Mouse (Mus musculus): ENCODE data around the gene Abca2. TPM values are rescaled to one million over a fixed set of nuclear protein-coding genes. Genes with fewer than 3 reads are reported as not detected.

Gene Abca2
- 30.7 TPM for polyA plus RNA-seq (2017; shearing (Covaris generic))

DNA sequence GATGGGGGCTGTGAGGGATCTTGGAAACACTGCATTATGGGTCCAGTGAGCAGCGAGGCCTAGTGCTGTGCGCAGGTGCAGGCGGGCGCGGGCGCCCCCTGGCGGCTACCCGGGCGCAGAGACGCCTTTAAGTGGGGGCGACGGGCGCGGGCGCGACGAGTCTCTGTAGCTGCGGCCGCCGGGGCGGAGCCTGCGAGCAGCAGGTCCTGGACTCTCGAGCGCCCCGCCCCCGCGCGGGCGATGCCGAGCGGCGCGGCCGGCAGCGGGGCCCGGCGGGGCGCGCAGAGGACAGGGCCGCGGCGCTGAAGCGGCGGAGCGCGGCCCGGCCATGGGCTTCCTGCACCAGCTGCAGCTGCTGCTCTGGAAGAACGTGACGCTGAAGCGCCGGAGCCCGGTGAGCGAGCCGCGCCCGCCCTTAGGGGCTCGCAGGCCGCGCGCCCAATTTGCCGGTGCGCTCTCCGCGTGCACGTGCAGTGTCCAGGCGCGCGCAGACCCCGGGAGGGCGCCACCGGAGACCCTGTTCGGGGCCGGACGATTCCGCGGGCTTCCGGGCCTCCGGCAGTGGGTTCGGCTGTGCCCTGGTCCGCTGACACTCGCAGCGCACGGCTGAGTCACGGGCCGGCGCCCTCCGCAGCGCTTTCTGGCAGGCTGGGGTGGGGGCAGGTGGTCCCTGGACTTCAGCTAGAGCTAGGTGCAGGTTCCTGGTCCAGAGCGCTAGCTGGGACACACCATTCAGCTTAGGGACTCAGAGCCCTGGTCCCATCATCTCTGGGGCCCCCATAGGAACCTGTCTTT, at the start of gene Abca2:
Gene Abca2 (plus strand): TSS at position 262 of the 795 bp plus-strand sequence.

DNA sequence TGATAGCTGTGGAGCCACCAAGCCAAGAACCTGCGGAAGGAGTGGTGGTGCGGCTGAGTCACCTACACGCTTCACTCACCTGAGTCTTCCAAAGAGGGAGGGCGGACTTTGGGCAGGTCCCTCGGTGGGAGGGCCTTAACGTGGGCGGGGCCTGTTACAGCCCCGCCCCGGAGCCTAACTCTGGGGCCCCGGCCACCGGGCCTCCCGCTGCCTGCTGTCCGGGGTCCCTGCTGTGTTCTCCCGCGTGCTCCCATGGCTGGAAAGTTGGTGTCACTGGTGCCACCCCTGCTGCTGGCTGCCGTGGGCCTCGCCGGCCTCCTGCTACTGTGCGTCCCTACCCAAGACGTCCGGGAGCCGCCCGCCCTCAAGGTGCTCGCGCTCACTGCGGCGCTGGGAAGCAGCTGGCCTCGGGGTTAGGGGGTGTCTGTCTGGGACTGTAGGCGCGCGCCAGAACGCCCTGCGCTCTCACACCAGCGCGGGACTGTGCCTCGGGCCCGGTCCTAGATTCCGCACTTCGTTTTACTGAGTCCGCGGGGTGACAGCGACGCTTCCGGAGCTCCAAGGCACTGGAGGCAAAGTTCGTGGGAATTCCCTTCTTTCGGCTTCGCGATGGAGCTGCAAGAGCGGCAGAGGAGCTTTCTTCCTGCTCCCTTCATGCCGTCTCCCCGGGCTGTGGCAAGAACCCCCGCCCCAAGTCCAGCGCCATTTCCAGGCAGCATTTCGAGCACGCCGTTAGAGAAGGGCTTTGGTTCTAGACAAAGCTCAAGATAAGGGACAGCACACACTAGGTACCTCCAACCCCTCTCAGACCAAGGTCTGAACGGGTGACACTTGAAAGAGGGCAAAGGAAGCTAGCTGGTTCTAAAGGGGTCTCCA, 32.5 kb upstream of the Abca2 start, which contains the start of gene Entpd2:
Gene Entpd2 (plus strand): TSS at position 154 of the 876 bp plus-strand sequence.

DNA sequence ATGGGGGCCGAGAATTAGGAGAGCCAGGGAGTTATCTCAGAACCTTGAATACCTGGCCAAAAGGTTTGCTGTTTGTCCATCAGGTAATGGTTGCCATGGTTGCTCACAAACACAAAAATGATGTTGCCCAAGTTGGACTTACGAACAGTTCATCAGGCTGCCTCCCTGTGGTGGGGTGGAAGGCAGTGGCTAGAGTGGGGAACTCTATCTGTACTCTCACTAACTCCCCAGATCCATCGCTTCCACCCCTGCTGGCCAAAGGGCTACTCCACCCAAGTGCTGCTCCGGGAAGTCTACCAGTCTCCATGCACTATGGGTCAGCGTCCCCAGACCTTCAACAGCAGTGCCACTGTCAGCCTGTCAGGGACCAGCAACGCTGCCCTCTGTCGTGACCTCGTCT, 29.5 kb upstream of the Abca2 start, which contains the start of gene Npdc1:
Gene Npdc1 (plus strand): TSS at position 301 of the 400 bp plus-strand sequence.

DNA sequence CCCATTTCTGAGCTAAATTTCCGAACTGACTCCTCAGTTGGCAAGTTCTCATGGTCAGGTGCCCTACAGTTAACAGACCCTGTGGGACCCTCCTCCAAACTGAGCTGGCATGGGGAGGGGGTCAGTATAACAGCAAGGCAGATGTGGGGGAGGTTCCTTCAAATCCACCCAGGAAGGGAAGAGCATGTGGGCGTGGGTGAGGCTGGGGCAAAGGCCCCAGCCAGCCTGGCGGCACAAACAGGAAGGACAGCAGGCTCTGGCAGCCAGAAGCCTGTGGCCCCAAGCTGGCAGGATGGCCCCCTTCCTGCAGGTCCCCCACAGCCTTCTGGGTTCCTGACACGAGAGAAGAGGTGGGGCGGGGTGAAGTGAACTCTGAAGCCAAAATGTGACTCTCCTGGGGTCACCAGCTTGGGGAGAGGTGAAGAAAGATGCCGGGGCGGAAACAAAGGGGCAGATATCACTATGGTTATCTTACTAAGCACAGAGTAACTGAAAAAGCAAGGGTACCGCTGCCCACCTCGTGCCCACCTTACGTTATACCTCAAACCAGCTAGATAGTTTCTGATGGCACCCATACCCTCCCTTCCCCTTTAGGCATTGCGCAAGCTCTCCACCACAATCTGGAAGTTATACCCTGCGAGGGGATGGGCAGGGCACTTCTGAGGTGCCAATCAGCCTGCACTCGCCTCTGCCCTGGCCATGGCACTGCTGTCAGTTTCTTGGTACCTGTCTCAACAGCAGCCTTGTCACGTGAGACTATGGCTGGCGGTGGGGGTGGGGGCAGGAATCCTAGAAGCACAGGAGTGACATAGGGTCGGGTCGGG, 5.7 kb upstream of the Abca2 start, which contains the start of gene Fut7:
Gene Fut7 (plus strand): TSS at position 681 of the 824 bp plus-strand sequence.

DNA sequence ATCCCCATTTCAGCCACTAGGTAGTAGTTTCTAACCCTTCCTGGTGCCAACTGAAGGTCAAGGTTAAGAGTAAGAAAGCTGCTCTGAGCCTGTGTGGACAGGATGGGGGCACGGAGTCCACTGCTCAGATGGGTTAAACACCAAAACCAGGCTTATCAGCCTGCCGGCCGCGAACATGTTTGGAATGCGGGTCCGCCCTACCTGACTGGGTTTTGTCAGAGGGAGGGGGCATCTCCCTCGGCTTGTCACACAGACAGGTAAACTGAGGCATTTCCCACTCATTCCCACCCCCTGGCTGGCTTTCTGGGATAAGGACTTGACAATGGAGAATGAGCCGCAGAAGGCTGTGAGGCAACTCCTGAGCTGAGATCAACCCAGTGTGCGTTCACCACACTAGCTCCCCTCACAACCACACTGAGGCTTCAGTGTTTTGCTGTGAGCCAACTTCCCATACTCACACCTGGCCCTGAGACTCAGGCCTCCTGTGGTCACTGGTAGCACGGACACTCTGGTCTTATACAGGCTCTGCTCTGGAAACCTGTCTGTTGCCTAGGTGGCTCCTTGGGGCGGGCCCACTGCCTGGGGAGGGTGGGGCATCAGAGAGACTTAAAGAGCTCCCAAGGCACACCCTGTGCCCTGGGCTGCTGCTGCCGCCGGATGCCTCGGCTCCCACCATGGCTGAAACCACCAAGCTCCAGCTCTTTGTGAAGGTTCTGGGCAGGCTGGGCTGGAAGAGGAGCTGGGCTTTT, 27.9 kb downstream of the Abca2 start, which contains the start of gene Clic3:
Gene Clic3 (plus strand): TSS at position 634 of the 749 bp plus-strand sequence.

DNA sequence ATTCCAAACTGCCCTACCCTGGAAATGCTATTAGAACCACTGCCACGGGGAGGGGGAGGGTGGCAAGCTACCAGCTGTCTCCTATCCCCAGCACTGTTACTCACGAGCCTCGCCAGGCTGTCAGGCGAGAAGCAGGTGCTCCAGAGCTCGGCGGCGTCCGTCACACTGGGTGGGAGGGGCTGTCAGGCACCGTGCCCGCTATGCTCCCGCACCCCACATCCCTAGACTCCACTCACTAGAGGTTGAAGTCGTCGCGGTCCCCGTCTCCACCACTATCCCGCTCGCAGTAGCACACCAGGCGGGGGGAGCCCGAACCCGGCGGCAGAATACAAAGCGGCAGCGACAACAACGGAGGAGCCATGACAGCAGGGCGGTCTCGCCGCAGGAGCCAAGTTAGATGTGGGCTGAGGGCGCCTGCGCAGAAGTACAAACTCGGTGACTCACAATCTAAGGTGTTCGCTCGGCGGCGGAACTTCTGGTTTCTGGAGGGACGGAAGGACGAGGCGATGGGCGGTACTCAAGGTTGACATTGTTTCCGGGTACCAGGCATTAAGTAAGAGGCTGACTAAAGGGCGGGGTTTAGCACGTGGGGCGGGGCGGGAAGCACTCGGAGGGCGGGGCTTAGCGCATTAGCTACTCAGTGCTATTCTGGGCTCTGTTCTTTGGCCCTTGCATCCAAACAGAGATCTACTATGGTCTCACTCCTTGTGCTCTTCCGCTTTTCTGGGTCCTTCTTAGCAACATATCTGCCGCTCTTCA, 32.2 kb downstream of the Abca2 start, which contains the start of gene Paxx:
Gene Paxx (minus strand): TSS at position 544 of the 759 bp plus-strand sequence.

DNA sequence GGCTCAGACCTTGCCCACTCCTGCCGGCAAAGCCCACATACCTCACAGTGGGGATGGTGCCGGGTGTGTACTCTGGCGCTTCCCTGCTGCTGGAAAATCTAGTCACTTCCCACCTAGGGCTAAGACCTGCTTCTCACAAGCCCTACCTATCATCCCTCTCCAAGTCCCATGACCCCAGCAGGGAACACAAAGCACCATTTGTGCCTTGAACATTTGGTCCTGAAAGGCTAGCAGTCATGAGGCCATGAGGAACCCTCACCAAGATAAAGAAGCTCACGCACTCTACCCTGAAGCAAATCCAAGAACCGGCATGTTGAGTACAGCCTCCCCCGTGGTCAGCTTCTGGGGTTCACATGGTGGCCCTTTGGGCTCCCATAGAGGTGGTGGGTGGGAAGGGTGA, 41.5 kb downstream of the Abca2 start, which contains the start of gene Ptgds:
Gene Ptgds (minus strand): TSS at position 78 of the 400 bp plus-strand sequence.

DNA sequence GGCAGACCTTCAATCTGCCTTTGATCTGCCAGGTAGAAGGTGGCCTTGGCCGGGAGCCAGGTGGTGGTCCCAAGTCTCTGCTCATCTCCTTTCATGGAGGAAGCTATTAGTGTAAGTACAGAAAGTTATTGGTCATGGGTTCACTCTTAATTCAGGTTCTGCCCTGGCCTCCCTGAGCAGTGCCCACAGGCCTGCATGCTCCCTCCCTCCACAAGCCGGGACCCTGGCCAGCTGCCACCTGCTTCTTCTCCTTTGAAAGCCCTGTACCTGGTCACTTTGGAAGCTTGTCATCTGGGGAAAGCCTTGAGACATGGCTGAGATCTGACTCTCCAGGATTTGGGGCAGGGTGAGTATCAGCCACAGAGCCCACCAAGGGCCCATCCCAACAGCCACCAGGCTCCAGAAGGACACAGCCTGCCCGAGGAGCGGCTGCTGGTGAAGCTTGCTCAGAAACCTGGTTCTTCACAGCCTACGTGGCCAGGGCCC, 65.0 kb downstream of the Abca2 start, which contains the start of gene Lcn12:
Gene Lcn12 (minus strand): TSS at position 436 of the 486 bp plus-strand sequence.

Other genes with a start within 250 kb of the Abca2 start
- gene Nrarp, start 247.9 kb upstream of the Abca2 start, polyA plus RNA-seq (2017; shearing (Covaris generic)), result 0.72 TPM
- 176 TPM for gene Tor4a, start 231.8 kb upstream of the Abca2 start, polyA plus RNA-seq (2017; shearing (Covaris generic))
- 202 TPM for gene Nelfb, start 217.2 kb upstream of the Abca2 start, polyA plus RNA-seq (2017; shearing (Covaris generic))
- not detected for gene Stpg3, start 214.1 kb upstream of the Abca2 start, polyA plus RNA-seq (2017; shearing (Covaris generic))
- 1.7 TPM for gene Fam166a, start 210.0 kb upstream of the Abca2 start, polyA plus RNA-seq (2017; shearing (Covaris generic))
- gene Tubb4b, start 204.0 kb upstream of the Abca2 start, polyA plus RNA-seq (2017; shearing (Covaris generic)), result 214 TPM
- gene Slc34a3, start 194.3 kb upstream of the Abca2 start, polyA plus RNA-seq (2017; shearing (Covaris generic)), result not detected
- gene Rnf224, start 191.9 kb upstream of the Abca2 start, polyA plus RNA-seq (2017; shearing (Covaris generic)), result not detected
- not detected for gene Rnf208, start 186.4 kb upstream of the Abca2 start, polyA plus RNA-seq (2017; shearing (Covaris generic))
- gene Cysrt1, start 186.3 kb upstream of the Abca2 start, polyA plus RNA-seq (2017; shearing (Covaris generic)), result not detected
- 8.7 TPM for gene AL732309.1, start 181.8 kb upstream of the Abca2 start, polyA plus RNA-seq (2017; shearing (Covaris generic))
- gene Tmem203, start 173.3 kb upstream of the Abca2 start, polyA plus RNA-seq (2017; shearing (Covaris generic)), result 17.5 TPM
- gene Tprn, start 166.1 kb upstream of the Abca2 start, polyA plus RNA-seq (2017; shearing (Covaris generic)), result 5.5 TPM
- gene Ssna1, start 156.3 kb upstream of the Abca2 start, polyA plus RNA-seq (2017; shearing (Covaris generic)), result 131 TPM
- 120 TPM for gene Anapc2, start 156.2 kb upstream of the Abca2 start, polyA plus RNA-seq (2017; shearing (Covaris generic))
- gene Tmem210, start 140.6 kb upstream of the Abca2 start, polyA plus RNA-seq (2017; shearing (Covaris generic)), result not detected
- not detected for gene Lrrc26, start 138.8 kb upstream of the Abca2 start, polyA plus RNA-seq (2017; shearing (Covaris generic))
- gene Grin1, start 109.5 kb upstream of the Abca2 start, polyA plus RNA-seq (2017; shearing (Covaris generic)), result 0.10 TPM
- gene Man1b1, start 96.4 kb upstream of the Abca2 start, polyA plus RNA-seq (2017; shearing (Covaris generic)), result 23.8 TPM
- 28.5 TPM for gene Dpp7, start 72.3 kb upstream of the Abca2 start, polyA plus RNA-seq (2017; shearing (Covaris generic))
- gene Uap1l1, start 63.0 kb upstream of the Abca2 start, polyA plus RNA-seq (2017; shearing (Covaris generic)), result 18.3 TPM
- gene Sapcd2, start 56.4 kb upstream of the Abca2 start, polyA plus RNA-seq (2017; shearing (Covaris generic)), result 1.2 TPM
- gene Entpd2, start 32.8 kb upstream of the Abca2 start, polyA plus RNA-seq (2017; shearing (Covaris generic)), result not detected
- gene Npdc1, start 29.4 kb upstream of the Abca2 start, polyA plus RNA-seq (2017; shearing (Covaris generic)), result 3.4 TPM
- gene Fut7, start 5.4 kb upstream of the Abca2 start, polyA plus RNA-seq (2017; shearing (Covaris generic)), result 10.9 TPM
- gene Clic3, start 28.1 kb downstream of the Abca2 start, polyA plus RNA-seq (2017; shearing (Covaris generic)), result 3.9 TPM
- 100 TPM for gene Paxx, start 32.4 kb downstream of the Abca2 start, polyA plus RNA-seq (2017; shearing (Covaris generic))
- gene Ptgds, start 41.3 kb downstream of the Abca2 start, polyA plus RNA-seq (2017; shearing (Covaris generic)), result not detected
- not detected for gene Lcn12, start 65.2 kb downstream of the Abca2 start, polyA plus RNA-seq (2017; shearing (Covaris generic))
- 130 TPM for gene Fbxw5, start 72.0 kb downstream of the Abca2 start, polyA plus RNA-seq (2017; shearing (Covaris generic))
- 10.9 TPM for gene C8g, start 73.0 kb downstream of the Abca2 start, polyA plus RNA-seq (2017; shearing (Covaris generic))
- 124 TPM for gene Traf2, start 118.2 kb downstream of the Abca2 start, polyA plus RNA-seq (2017; shearing (Covaris generic))
- gene Edf1, start 129.1 kb downstream of the Abca2 start, polyA plus RNA-seq (2017; shearing (Covaris generic)), result 318 TPM
- 0.45 TPM for gene Mamdc4, start 146.1 kb downstream of the Abca2 start, polyA plus RNA-seq (2017; shearing (Covaris generic))
- gene Phpt1, start 146.5 kb downstream of the Abca2 start, polyA plus RNA-seq (2017; shearing (Covaris generic)), result 73.4 TPM
- not detected for gene Ajm1, start 153.1 kb downstream of the Abca2 start, polyA plus RNA-seq (2017; shearing (Covaris generic))
- 17.8 TPM for gene Rabl6, start 179.8 kb downstream of the Abca2 start, polyA plus RNA-seq (2017; shearing (Covaris generic))
- gene Ccdc183, start 189.0 kb downstream of the Abca2 start, polyA plus RNA-seq (2017; shearing (Covaris generic)), result not detected
- gene Tmem141, start 193.3 kb downstream of the Abca2 start, polyA plus RNA-seq (2017; shearing (Covaris generic)), result 1.0 TPM
- gene Fcna, start 199.3 kb downstream of the Abca2 start, polyA plus RNA-seq (2017; shearing (Covaris generic)), result 16.4 TPM
- not detected for gene Lcn8, start 224.4 kb downstream of the Abca2 start, polyA plus RNA-seq (2017; shearing (Covaris generic))
- gene Lcn5, start 229.2 kb downstream of the Abca2 start, polyA plus RNA-seq (2017; shearing (Covaris generic)), result not detected
- gene Lcn6, start 248.1 kb downstream of the Abca2 start, polyA plus RNA-seq (2017; shearing (Covaris generic)), result not detected